Mouse (Mus musculus): ENCODE measurements at regions not wholly inside any gene's neighbourhood (a gene's known extent, or its start where the extent isn't known, plus 50 kb on each side); places are given as distances from the start of the nearest gene placed in this dataset.

GRCm38 (mm10) chr11:114127426-114127825 is 60.6 kb upstream of the Sdk2 start:
- DNase-seq: no peak

DNA sequence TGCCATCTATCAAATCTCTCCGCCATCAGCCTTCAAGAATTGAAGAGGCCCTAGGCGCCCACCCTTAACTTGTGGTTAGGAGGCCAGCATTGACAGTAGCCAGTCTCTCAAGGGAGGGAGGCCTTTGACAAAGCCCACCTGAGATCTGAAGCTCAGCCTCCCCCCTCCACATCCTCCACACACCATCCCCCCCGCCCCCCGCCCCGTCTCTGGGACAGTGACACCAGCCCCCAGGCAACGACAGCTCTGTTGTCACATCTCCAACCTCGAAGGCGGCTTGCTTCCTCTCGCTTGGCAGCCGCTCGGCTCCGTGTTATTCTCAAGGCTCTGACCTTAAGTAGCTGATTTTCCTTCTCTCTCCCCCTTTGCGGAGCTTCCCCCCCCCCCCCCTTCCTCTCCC is 55.3 kb upstream of the Sdk2 start:
- DNase-seq: no peak

GRCm38 (mm10) chr11:114119135-114119534 is 52.3 kb upstream of the Sdk2 start:
- no peak for DNase-seq
